ENCODE assay signal across 10 mouse cellular contexts in the genomic region with DNA sequence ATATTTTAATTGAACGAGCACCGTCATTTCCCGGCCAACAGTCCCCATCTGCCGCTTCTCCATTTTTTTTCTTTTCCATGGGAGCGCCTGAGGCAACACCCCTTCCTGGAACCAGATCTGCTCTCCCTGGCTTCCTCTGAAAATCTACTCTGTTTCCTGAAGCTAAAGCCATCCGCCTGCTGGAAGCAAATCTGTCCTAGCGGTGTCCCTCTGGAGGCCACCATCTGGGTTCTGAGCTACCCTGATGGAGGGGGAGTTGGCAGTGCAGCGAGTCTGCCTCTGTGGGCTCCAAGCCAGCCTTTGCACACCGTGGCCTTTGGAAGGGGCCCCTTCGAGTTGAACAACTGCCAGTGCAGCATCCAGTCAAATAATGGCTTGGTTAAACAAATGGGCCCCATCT.
A peak's percentile ranks its signal among the peaks of the same experiment; 100 is the strongest.
DNase-seq lines count a peak whose midpoint lies in the region; TF ChIP-seq lines count a peak whose summit lies in the region.
"Had no signal": no experiment of that assay in that cellular context is flagged by ENCODE, and none has a peak within 500 bp of the region (broad histone marks: within the 10 kb centered on the region; RNA-seq: fewer than 3 reads in every experiment).

No protein-coding gene starts in this region.

- intact Hi-C loops in gastrocnemius, adult 2 months (cut with DNase I), result no loop called here
- intact Hi-C loops in gastrocnemius, postnatal 36 days (cut with DNase I), result no loop called here

- peak overlapping the region; percentile 38 for H3K27ac ChIP-seq in gastrocnemius, adult 2 months
- H3K27ac ChIP-seq: heart, embryonic 10.5 days; stomach, embryonic 15.5 days had no signal

- no peak for DNase-seq in gastrocnemius, adult 2 months
- DNase-seq in gastrocnemius, postnatal 4 days (ENCODE audit: low spot score in 2 of 2), result no peak
- DNase-seq in cerebellum, adult 11-12 months, result peak; percentile 91
- DNase-seq in layer of hippocampus, adult 11-12 months (ENCODE audit: low spot score), result peak; percentile 71
- peak; percentile 14 for DNase-seq in right cerebral cortex, adult 18-20 months
- DNase-seq in adrenal gland, postnatal 10 days, result no peak
- DNase-seq in spleen, postnatal 10 days (ENCODE audit: low spot score in 2 of 2), result no peak
- no peak for DNase-seq in gastrocnemius, postnatal 36 days

- H3K4me3 ChIP-seq in gastrocnemius, adult 2 months, result no peak overlapping the region
- H3K4me3 ChIP-seq: heart, embryonic 10.5 days; stomach, embryonic 15.5 days had no signal

- no peak for TF ChIP-seq CTCF in gastrocnemius, adult 2 months (IDR thresholded peaks at IDR 0.05)

Comparison
In these comparisons a context has a peak if more than half of its experiments do, and no peak if none do; other contexts are left out.
1. DNase-seq: peak in cerebellum, adult 11-12 months (single experiment), layer of hippocampus, adult 11-12 months (single experiment) and right cerebral cortex, adult 18-20 months (single experiment); none in gastrocnemius, adult 2 months (single experiment), gastrocnemius, postnatal 4 days (0 of 2), adrenal gland, postnatal 10 days (single experiment), spleen, postnatal 10 days (0 of 2) and gastrocnemius, postnatal 36 days (0 of 2).